Mouse (Mus musculus) thymus, postnatal 0 days (tissue): ENCODE data around the gene Polh. TPM values are rescaled to one million over a fixed set of nuclear protein-coding genes. Genes with fewer than 3 reads are reported as not detected.

Experiments used
- DNase-seq: peaks from one replicate; pipeline ENCODE4 v3.0.0-alpha.2; 2015; ENCODE audit warnings: low spot score
- polyA plus RNA-seq: library from polyadenylated mRNA; unstranded; fragments of >200 nt; fragmentation: Nextera tagmentation; extraction: Ambion mirVana; gene quantifications from 2 replicates; pipeline ENCODE4 v1.2.1, GENCODE M21; 2015

The Polh gene
- polyA plus RNA-seq, 1 experiment from 2014 or later = 24.0 TPM

GRCm38 (mm10) chr17:46168318-46168717, 34.1 kb downstream of the Polh start:
- no peak for DNase-seq

GRCm38 (mm10) chr17:46167014-46167413, 35.4 kb downstream of the Polh start:
- no peak for DNase-seq

- DNase-seq = no peak
These were observed 36.2 kb downstream of the Polh start for GRCm38 (mm10) chr17:46166270-46166669.

- no peak for DNase-seq
These were observed 37.0 kb downstream of the Polh start for GRCm38 (mm10) chr17:46165460-46165859.

GRCm38 (mm10) chr17:46164791-46165190, 37.7 kb downstream of the Polh start:
- DNase-seq = no peak

- DNase-seq = no peak
These were observed 38.1 kb downstream of the Polh start for GRCm38 (mm10) chr17:46164301-46164700.

- peak; percentile 83 for DNase-seq
These were observed 39.5 kb downstream of the Polh start for GRCm38 (mm10) chr17:46162951-46163421.

GRCm38 (mm10) chr17:46162551-46162950, 39.9 kb downstream of the Polh start:
- DNase-seq = no peak

- DNase-seq = no peak
These were observed 40.7 kb downstream of the Polh start for GRCm38 (mm10) chr17:46161710-46162109.

- peak; percentile 62 for DNase-seq
These were observed 41.3 kb downstream of the Polh start for GRCm38 (mm10) chr17:46161179-46161578.

- DNase-seq = peak; percentile 99
These were observed 41.8 kb downstream of the Polh start, which contains the start of gene Gtpbp2 for GRCm38 (mm10) chr17:46160686-46161085. Gene Gtpbp2 (plus strand): TSS chr17:46161032.

- DNase-seq = peak; percentile 92
These were observed 42.3 kb downstream of the Polh start for GRCm38 (mm10) chr17:46160090-46160662.

- no peak for DNase-seq
These were observed 43.2 kb downstream of the Polh start for GRCm38 (mm10) chr17:46159236-46159635.

GRCm38 (mm10) chr17:46157131-46157530, 45.3 kb downstream of the Polh start:
- no peak for DNase-seq

GRCm38 (mm10) chr17:46156680-46157079, 45.8 kb downstream of the Polh start:
- no peak for DNase-seq

GRCm38 (mm10) chr17:46154336-46154735, 48.1 kb downstream of the Polh start:
- DNase-seq = no peak

- peak; percentile 95 for DNase-seq
These were observed 49.3 kb downstream of the Polh start, which contains the start of gene Mad2l1bp for GRCm38 (mm10) chr17:46152847-46153782. Gene Mad2l1bp (minus strand): TSS chr17:46153553.

GRCm38 (mm10) chr17:46143578-46144423, 58.6 kb downstream of the Polh start, which contains the start of gene Rsph9:
Gene Rsph9 (minus strand): TSS chr17:46144216.
- DNase-seq = peak; percentile 71

- DNase-seq = no peak
These were observed 62.6 kb downstream of the Polh start for GRCm38 (mm10) chr17:46139872-46140271.

- no peak for DNase-seq
These were observed 63.7 kb downstream of the Polh start for GRCm38 (mm10) chr17:46138563-46139236.

- no peak for DNase-seq
These were observed 69.6 kb downstream of the Polh start for GRCm38 (mm10) chr17:46132862-46133261.
